Mouse (Mus musculus) midbrain, embryonic 12.5 days (tissue): ENCODE data around the gene B3gat1. TPM values are rescaled to one million over a fixed set of nuclear protein-coding genes. Genes with fewer than 3 reads are reported as not detected.

Experiments
- ATAC-seq: fragments of 200-750 bp; cut with Nextera tagmentation; 2 replicates; pipeline ENCODE4 v1.8.0; 2017; ENCODE audit warnings: low read depth, moderate TSS enrichment, moderate library complexity; ENCODE audit not compliant: low FRiP score
- H3K27ac ChIP-seq: fragments of 300-500 bp; sonication (generic); replicated peaks from 2 replicates; pipeline ENCODE4 v1.5.1; 2016; ENCODE audit warnings: mild to moderate bottlenecking
- H3K27me3 ChIP-seq: fragments of 300-500 bp; sonication (generic); 2 replicates; pipeline ENCODE4 v1.6.1; 2016; ENCODE audit warnings: mild to moderate bottlenecking
- H3K36me3 ChIP-seq: fragments of 300-500 bp; sonication (generic); 2 replicates; pipeline ENCODE4 v1.6.1; 2016
- H3K4me1 ChIP-seq: fragments of 300-500 bp; sonication (generic); 2 replicates; pipeline ENCODE4 v1.6.1; 2016
- H3K4me2 ChIP-seq: fragments of 300-500 bp; sonication (generic); replicated peaks from 2 replicates; pipeline ENCODE4 v1.6.1; 2016; ENCODE audit warnings: mild to moderate bottlenecking, moderate library complexity
- H3K4me3 ChIP-seq: fragments of 300-500 bp; sonication (generic); 2 replicates; pipeline ENCODE4 v1.5.1; 2016; ENCODE audit warnings: mild to moderate bottlenecking
- H3K9ac ChIP-seq: fragments of 300-500 bp; sonication (generic); replicated peaks from 2 replicates; pipeline ENCODE4 v1.6.1; 2016; ENCODE audit warnings: mild to moderate bottlenecking, moderate library complexity
- H3K9me3 ChIP-seq: fragments of 300-500 bp; sonication (generic); 2 replicates; pipeline ENCODE4 v1.6.1; 2016; ENCODE audit warnings: mild to moderate bottlenecking
- whole genome bisulfite sequencing: fragments of 180-500 bp; shearing (Covaris S2); methylation state at CpG from one replicate; pipeline ENCODE4 v1.1.7; 2016; 5-methylcytosine and 5-hydroxymethylcytosine counted together
- polyA plus RNA-seq: library from polyadenylated mRNA; unstranded; fragments of >200 nt; fragmentation: Nextera tagmentation; extraction: Ambion mirVana; gene quantifications from 2 replicates; pipeline ENCODE4 v1.2.1, GENCODE M21; 2016

Gene B3gat1
- polyA plus RNA-seq, 1 experiment from 2014 or later = 10.9 TPM

GRCm38 (mm10) chr9:26728556-26728955, 5.0 kb upstream of the B3gat1 start:
- peaks cover 6% of the 10 kb centered on the region; the same call in 1 of the 2 replicates for H3K4me1 ChIP-seq
- H3K4me2 ChIP-seq = no peak overlapping the region
- no peaks in the 10 kb centered on the region for H3K36me3 ChIP-seq
- no peaks in the 10 kb centered on the region for H3K9me3 ChIP-seq
- H3K4me3 ChIP-seq = no peak overlapping the region
- H3K9ac ChIP-seq = no peak overlapping the region
- H3K27ac ChIP-seq = no peak overlapping the region
- H3K27me3 ChIP-seq = peaks cover 16% of the 10 kb centered on the region
- 89% methylated on average over 2 of the region's 2 CpGs for WGBS
- ATAC-seq = no peak

- 0% methylated on average over 37 of the region's 37 CpGs for WGBS
- H3K4me2 ChIP-seq = peak overlapping the region; percentile 85
- no peaks in the 10 kb centered on the region for H3K36me3 ChIP-seq
- peak overlapping the region; percentile 75 for H3K27ac ChIP-seq
- H3K27me3 ChIP-seq = peaks cover 22% of the 10 kb centered on the region
- peak; percentile 69 for ATAC-seq
- H3K9ac ChIP-seq = peak overlapping the region; percentile 90
- H3K4me1 ChIP-seq = peaks cover 22% of the 10 kb centered on the region
- no peaks in the 10 kb centered on the region for H3K9me3 ChIP-seq
- peak overlapping the region; percentile 73 for H3K4me3 ChIP-seq
Observed at GRCm38 (mm10) chr9:26733986-26734385, 458 bp downstream of the B3gat1 start.

- Histone ChIP-seq H3K9ac (no peak overlapping the region), H3K4me3 (no peak overlapping the region), H3K4me1 (peaks cover 22% of the 10 kb centered on the region), H3K27ac (no peak overlapping the region), H3K27me3 (peaks cover 14% of the 10 kb centered on the region), H3K9me3 (no peaks in the 10 kb centered on the region), H3K36me3 (no peaks in the 10 kb centered on the region), H3K4me2 (0 out of 2 replicates have a peak overlapping the region, but pooled peaks have one; percentile 2)
- no peak for ATAC-seq
- WGBS = 66% methylated on average over 5 of the region's 5 CpGs
Observed at GRCm38 (mm10) chr9:26737116-26737515, 3.6 kb downstream of the B3gat1 start.

GRCm38 (mm10) chr9:26742817-26743216, 9.3 kb downstream of the B3gat1 start:
- Histone ChIP-seq H3K4me1 (0 out of 2 replicates have a peak, but pooled peaks cover 3% of the 10 kb centered on the region), H3K4me3 (no peak overlapping the region), H3K4me2 (no peak overlapping the region), H3K36me3 (no peaks in the 10 kb centered on the region), H3K27me3 (no peaks in the 10 kb centered on the region), H3K9me3 (no peaks in the 10 kb centered on the region), H3K9ac (no peak overlapping the region), H3K27ac (no peak overlapping the region)
- 87% methylated on average over 3 of the region's 3 CpGs for WGBS
- no peak for ATAC-seq

- H3K36me3 ChIP-seq = 0 out of 2 replicates have a peak, but pooled peaks cover 7% of the 10 kb centered on the region
- no peak overlapping the region for H3K27ac ChIP-seq
- no peak overlapping the region for H3K9ac ChIP-seq
- no peak overlapping the region for H3K4me3 ChIP-seq
- H3K27me3 ChIP-seq = no peaks in the 10 kb centered on the region
- no peak overlapping the region for H3K4me2 ChIP-seq
- H3K9me3 ChIP-seq = no peaks in the 10 kb centered on the region
- 8% methylated on average over 4 of the region's 4 CpGs for WGBS
- ATAC-seq = no peak
- H3K4me1 ChIP-seq = 0 out of 2 replicates have a peak, but pooled peaks cover 3% of the 10 kb centered on the region
Observed at GRCm38 (mm10) chr9:26747121-26747520, 13.6 kb downstream of the B3gat1 start.

GRCm38 (mm10) chr9:26748893-26749292, 15.4 kb downstream of the B3gat1 start:
- Histone ChIP-seq H3K27ac (no peak overlapping the region), H3K4me1 (0 out of 2 replicates have a peak, but pooled peaks cover 3% of the 10 kb centered on the region), H3K4me3 (no peak overlapping the region), H3K27me3 (no peaks in the 10 kb centered on the region), H3K36me3 (0 out of 2 replicates have a peak, but pooled peaks cover 7% of the 10 kb centered on the region), H3K9me3 (no peaks in the 10 kb centered on the region), H3K4me2 (no peak overlapping the region), H3K9ac (no peak overlapping the region)
- ATAC-seq = no peak
- WGBS = 82% methylated on average over 4 of the region's 4 CpGs

GRCm38 (mm10) chr9:26760081-26760480, 26.6 kb downstream of the B3gat1 start:
- peaks cover 21% of the 10 kb centered on the region for H3K36me3 ChIP-seq
- peak; percentile 70 for ATAC-seq
- H3K27ac ChIP-seq = no peak overlapping the region
- H3K4me2 ChIP-seq = no peak overlapping the region
- H3K9ac ChIP-seq = no peak overlapping the region
- no peaks in the 10 kb centered on the region for H3K27me3 ChIP-seq
- no peaks in the 10 kb centered on the region for H3K9me3 ChIP-seq
- H3K4me1 ChIP-seq = no peaks in the 10 kb centered on the region
- 28% methylated on average over 9 of the region's 9 CpGs for WGBS
- H3K4me3 ChIP-seq = no peak overlapping the region

GRCm38 (mm10) chr9:26760576-26760975, 27.0 kb downstream of the B3gat1 start:
- ATAC-seq = no peak
- no peak overlapping the region for H3K27ac ChIP-seq
- no peaks in the 10 kb centered on the region for H3K27me3 ChIP-seq
- H3K4me2 ChIP-seq = no peak overlapping the region
- H3K4me3 ChIP-seq = no peak overlapping the region
- WGBS = 83% methylated on average over 5 of the region's 5 CpGs
- H3K9ac ChIP-seq = no peak overlapping the region
- H3K4me1 ChIP-seq = no peaks in the 10 kb centered on the region
- no peaks in the 10 kb centered on the region for H3K9me3 ChIP-seq
- peaks cover 16% of the 10 kb centered on the region for H3K36me3 ChIP-seq

GRCm38 (mm10) chr9:26762477-26762876, 28.9 kb downstream of the B3gat1 start:
- H3K36me3 ChIP-seq = 0 out of 2 replicates have a peak, but pooled peaks cover 2% of the 10 kb centered on the region
- no peaks in the 10 kb centered on the region for H3K9me3 ChIP-seq
- H3K4me2 ChIP-seq = no peak overlapping the region
- H3K4me3 ChIP-seq = no peak overlapping the region
- H3K4me1 ChIP-seq = no peaks in the 10 kb centered on the region
- no peak for ATAC-seq
- H3K27ac ChIP-seq = no peak overlapping the region
- WGBS = 88% methylated on average over 6 of the region's 6 CpGs
- no peaks in the 10 kb centered on the region for H3K27me3 ChIP-seq
- no peak overlapping the region for H3K9ac ChIP-seq

- Histone ChIP-seq H3K4me3 (no peak overlapping the region), H3K9ac (no peak overlapping the region), H3K27me3 (no peaks in the 10 kb centered on the region), H3K27ac (no peak overlapping the region), H3K9me3 (no peaks in the 10 kb centered on the region), H3K4me2 (no peak overlapping the region), H3K36me3 (no peaks in the 10 kb centered on the region), H3K4me1 (no peaks in the 10 kb centered on the region)
- WGBS = 83% methylated on average over 3 of the region's 3 CpGs
- no peak for ATAC-seq
Observed at GRCm38 (mm10) chr9:26768181-26768580, 34.7 kb downstream of the B3gat1 start.

- H3K36me3 ChIP-seq = no peaks in the 10 kb centered on the region
- no peaks in the 10 kb centered on the region for H3K9me3 ChIP-seq
- no peak overlapping the region for H3K9ac ChIP-seq
- H3K27ac ChIP-seq = no peak overlapping the region
- H3K4me1 ChIP-seq = no peaks in the 10 kb centered on the region
- no peaks in the 10 kb centered on the region for H3K27me3 ChIP-seq
- 87% methylated on average over 2 of the region's 2 CpGs for WGBS
- 0 out of 2 replicates have a peak, but pooled peaks have one; percentile 41 for ATAC-seq
- no peak overlapping the region for H3K4me3 ChIP-seq
- no peak overlapping the region for H3K4me2 ChIP-seq
Observed at GRCm38 (mm10) chr9:26775700-26776099, 42.2 kb downstream of the B3gat1 start.

- ATAC-seq = peak; percentile 73
- WGBS = 65% methylated on average over 6 of the region's 6 CpGs
Observed at GRCm38 (mm10) chr9:26776122-26776902, 42.8 kb downstream of the B3gat1 start.

More at GRCm38 (mm10) chr9:26776122-26776902, 42.8 kb downstream of the B3gat1 start:
- H3K27ac ChIP-seq = no peak overlapping the region
- H3K9me3 ChIP-seq = no peaks in the 10 kb centered on the region
- H3K9ac ChIP-seq = no peak overlapping the region
- H3K36me3 ChIP-seq = no peaks in the 10 kb centered on the region
- no peaks in the 10 kb centered on the region for H3K27me3 ChIP-seq
- H3K4me3 ChIP-seq = no peak overlapping the region
- H3K4me1 ChIP-seq = no peaks in the 10 kb centered on the region
- no peak overlapping the region for H3K4me2 ChIP-seq
